Mouse (Mus musculus) heart, adult 2 months (tissue): ENCODE measurements at regions not wholly inside any gene's neighbourhood (a gene's known extent, or its start where the extent isn't known, plus 50 kb on each side); places are given as distances from the start of the nearest gene placed in this dataset.

ENCODE experiments used
- CTCF ChIP-seq: fragments of 200-600 bp; IDR thresholded peaks from 2 replicates; pipeline ENCODE4 v1.8.1; 2022; ENCODE audit warnings: antibody characterized with exemption, mild to moderate bottlenecking, moderate library complexity
- EP300 ChIP-seq: fragments of 200-500 bp; IDR thresholded peaks from 2 replicates; pipeline ENCODE4 v1.6.1; 2011; ENCODE audit warnings: low read depth, low read length, control low read depth; ENCODE audit not compliant: insufficient read depth
- POLR2A ChIP-seq: fragments of 200-500 bp; IDR thresholded peaks from 2 replicates; pipeline ENCODE4 v1.6.1; 2011; ENCODE audit warnings: mild to moderate bottlenecking, low read depth, low read length, control low read depth; ENCODE audit not compliant: insufficient read depth

DNA sequence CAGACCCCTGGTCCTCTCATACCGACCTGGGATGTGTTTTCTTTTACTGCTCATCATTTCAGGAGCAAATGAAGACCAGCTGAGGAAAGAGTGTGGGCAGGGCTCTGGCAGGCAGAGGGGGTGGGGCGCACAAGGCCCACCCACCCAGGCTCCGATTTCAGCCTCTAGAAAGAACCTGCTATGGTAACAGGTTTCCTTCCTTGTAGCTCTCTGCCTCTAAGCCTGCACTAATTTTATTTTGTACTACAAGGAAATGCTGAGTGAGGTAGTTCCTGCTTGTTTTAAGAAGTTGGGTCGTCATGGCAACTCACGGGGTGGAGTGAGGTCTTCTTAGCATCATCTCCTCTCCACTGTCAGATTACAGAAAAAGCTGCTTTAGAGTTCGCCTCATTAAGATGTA is 69.4 kb upstream of the Vps8 start:
- no peak for TF ChIP-seq CTCF
- no peak for TF ChIP-seq POLR2A
- no peak for TF ChIP-seq EP300
